Mouse (Mus musculus) stomach, embryonic 16.5 days (tissue): ENCODE measurements around the gene Smarca4. TPM values are rescaled to one million over a fixed set of nuclear protein-coding genes. Genes with fewer than 3 reads are reported as not detected.

Experiments
- ATAC-seq: fragments of 200-750 bp; cut with Nextera tagmentation; 2 replicates; pipeline ENCODE4 v1.8.0; 2017; ENCODE audit warnings: moderate number of reproducible peaks, moderate TSS enrichment; ENCODE audit not compliant: insufficient read depth, low FRiP score
- H3K27ac ChIP-seq: fragments of 300-500 bp; sonication (generic); 2 replicates; pipeline ENCODE4 v1.5.1; 2014; ENCODE audit warnings: low read length
- H3K27me3 ChIP-seq: fragments of 300-500 bp; sonication (generic); 2 replicates; pipeline ENCODE4 v1.6.1; 2014; ENCODE audit warnings: low read length, control low read depth, mixed read lengths; ENCODE audit not compliant: control insufficient read depth, insufficient read depth
- H3K36me3 ChIP-seq: fragments of 300-500 bp; sonication (generic); 2 replicates; pipeline ENCODE4 v1.6.1; 2014; ENCODE audit warnings: low read length; ENCODE audit not compliant: control insufficient read depth, insufficient read depth
- H3K4me1 ChIP-seq: fragments of 300-500 bp; sonication (generic); 2 replicates; pipeline ENCODE4 v1.6.1; 2014; ENCODE audit warnings: low read length, control low read depth, mixed read lengths; ENCODE audit not compliant: control insufficient read depth, insufficient read depth
- H3K4me2 ChIP-seq: fragments of 300-500 bp; sonication (generic); 2 replicates; pipeline ENCODE4 v1.6.1; 2014; ENCODE audit warnings: low read depth, low read length, mixed read lengths
- H3K4me3 ChIP-seq: fragments of 300-500 bp; sonication (generic); replicated peaks from 2 replicates; pipeline ENCODE4 v1.5.1; 2014; ENCODE audit warnings: mild to moderate bottlenecking, low read length
- H3K9ac ChIP-seq: fragments of 300-500 bp; sonication (generic); 2 replicates; pipeline ENCODE4 v1.6.1; 2014; ENCODE audit warnings: low read length
- H3K9me3 ChIP-seq: fragments of 300-500 bp; sonication (generic); replicated peaks from 2 replicates; pipeline ENCODE4 v1.6.1; 2016; ENCODE audit warnings: low read length, control low read depth; ENCODE audit not compliant: control insufficient read depth
- WGBS: fragments of 180-500 bp; shearing (Covaris S2); extraction: QIAGEN DNeasy Blood & Tissue Kit; methylation state at CpG from one replicate; pipeline ENCODE4 v1.1.7; 2014; 5-methylcytosine and 5-hydroxymethylcytosine counted together
- polyA plus RNA-seq: library from polyadenylated mRNA; unstranded; fragments of >200 nt; fragmentation: Nextera tagmentation; extraction: Ambion mirVana; gene quantifications from 2 replicates; pipeline ENCODE4 v1.2.1, GENCODE M21; 2015

Gene Smarca4
- polyA plus RNA-seq, 1 experiment from 2014 or later, result 63.2 TPM

DNA sequence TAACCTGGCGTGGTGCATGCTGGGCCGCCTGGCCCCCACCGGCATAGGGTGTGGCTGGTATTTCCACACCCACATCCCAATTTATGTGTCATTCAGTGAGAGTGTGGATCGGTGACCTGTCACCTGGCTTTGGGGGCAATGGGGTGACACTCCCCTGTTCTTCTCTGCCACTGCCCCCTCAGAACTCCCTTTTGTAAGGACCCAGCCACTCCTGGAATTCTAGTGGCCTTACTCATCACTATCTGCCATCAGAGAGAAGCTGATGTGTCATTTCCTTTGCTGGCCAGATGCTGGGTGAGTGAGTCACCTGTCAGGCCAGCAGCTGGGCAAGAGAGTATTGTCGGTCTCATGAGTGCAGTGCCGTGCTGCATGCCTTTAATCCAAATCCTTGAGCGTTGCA lies 113.3 kb downstream of the Smarca4 start:
- Histone ChIP-seq H3K9me3 (no peaks in the 10 kb centered on the region), H3K4me2 (no peak overlapping the region), H3K27ac (peak overlapping the region; percentile 64), H3K27me3 (no peaks in the 10 kb centered on the region), H3K4me3 (no peak overlapping the region), H3K4me1 (peaks cover 37% of the 10 kb centered on the region), H3K9ac (no peak overlapping the region), H3K36me3 (peaks cover 20% of the 10 kb centered on the region)
- 70% methylated on average over 7 of the region's 7 CpGs for WGBS
- no peak for ATAC-seq

DNA sequence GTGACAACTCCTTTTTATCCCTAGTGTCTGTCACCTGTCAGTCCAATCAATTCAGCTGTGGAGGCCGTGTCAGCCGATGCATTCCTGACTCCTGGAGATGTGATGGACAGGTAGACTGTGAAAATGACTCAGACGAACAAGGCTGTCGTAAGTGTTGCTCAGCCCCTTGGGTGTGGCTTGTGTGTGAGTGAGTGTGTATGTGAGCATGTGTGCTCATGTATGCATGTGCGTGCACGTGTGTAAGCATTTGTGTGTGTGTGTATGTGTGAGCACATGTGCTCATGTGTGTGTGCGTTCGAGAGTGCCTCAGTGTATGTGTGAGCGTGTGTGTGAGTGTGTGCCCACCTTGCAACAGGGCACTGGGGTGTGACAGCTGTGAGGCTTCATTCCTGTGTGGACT lies 116.3 kb downstream of the Smarca4 start:
- Histone ChIP-seq H3K4me3 (no peak overlapping the region), H3K27me3 (no peaks in the 10 kb centered on the region), H3K27ac (no peak overlapping the region), H3K36me3 (peaks cover 42% of the 10 kb centered on the region), H3K9me3 (no peaks in the 10 kb centered on the region), H3K4me2 (no peak overlapping the region), H3K4me1 (peaks cover 18% of the 10 kb centered on the region), H3K9ac (no peak overlapping the region)
- no peak for ATAC-seq
- 91% methylated on average over 9 of the region's 9 CpGs for WGBS

DNA sequence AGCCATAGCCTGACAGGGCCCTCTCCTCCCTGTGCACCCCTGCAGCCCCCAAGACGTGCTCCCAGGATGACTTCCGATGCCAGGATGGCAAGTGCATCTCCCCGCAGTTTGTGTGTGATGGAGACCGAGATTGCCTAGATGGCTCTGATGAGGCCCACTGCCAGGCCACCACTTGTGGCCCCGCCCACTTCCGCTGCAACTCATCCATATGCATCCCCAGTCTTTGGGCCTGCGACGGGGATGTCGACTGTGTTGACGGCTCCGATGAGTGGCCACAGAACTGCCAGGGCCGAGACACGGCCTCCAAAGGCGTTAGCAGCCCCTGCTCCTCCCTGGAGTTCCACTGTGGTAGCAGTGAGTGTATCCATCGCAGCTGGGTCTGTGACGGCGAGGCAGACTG lies 117.5 kb downstream of the Smarca4 start:
- Histone ChIP-seq H3K4me2 (no peak overlapping the region), H3K27me3 (no peaks in the 10 kb centered on the region), H3K9ac (no peak overlapping the region), H3K4me1 (peaks cover 12% of the 10 kb centered on the region), H3K36me3 (peaks cover 52% of the 10 kb centered on the region), H3K4me3 (no peak overlapping the region), H3K9me3 (no peaks in the 10 kb centered on the region), H3K27ac (no peak overlapping the region)
- 93% methylated on average over 17 of the region's 17 CpGs for WGBS
- ATAC-seq, result no peak

DNA sequence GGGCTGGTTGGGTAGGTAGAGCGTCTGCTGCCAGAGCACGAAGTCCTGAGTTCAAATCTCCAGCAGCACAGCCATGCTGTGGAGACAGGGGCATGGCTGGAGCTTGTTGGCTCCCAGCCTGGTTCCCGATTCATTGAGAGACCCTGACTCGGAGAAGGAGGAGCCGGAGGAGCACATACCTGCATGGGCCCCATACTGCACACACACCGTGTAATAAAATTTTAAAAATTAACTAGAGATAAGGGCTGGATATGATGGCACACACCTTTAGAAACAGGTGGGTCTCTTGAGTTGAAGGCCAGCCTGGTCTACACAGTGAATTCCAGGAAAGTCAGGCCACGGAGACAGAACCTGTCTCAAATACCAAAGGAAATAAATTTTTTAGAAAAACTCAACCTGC lies 118.0 kb downstream of the Smarca4 start:
- Histone ChIP-seq H3K27ac (no peak overlapping the region), H3K9me3 (no peaks in the 10 kb centered on the region), H3K27me3 (no peaks in the 10 kb centered on the region), H3K4me3 (no peak overlapping the region), H3K9ac (no peak overlapping the region), H3K4me1 (peaks cover 8% of the 10 kb centered on the region), H3K36me3 (peaks cover 57% of the 10 kb centered on the region), H3K4me2 (no peak overlapping the region)
- ATAC-seq, result no peak
- 84% methylated on average over 7 of the region's 7 CpGs for WGBS

DNA sequence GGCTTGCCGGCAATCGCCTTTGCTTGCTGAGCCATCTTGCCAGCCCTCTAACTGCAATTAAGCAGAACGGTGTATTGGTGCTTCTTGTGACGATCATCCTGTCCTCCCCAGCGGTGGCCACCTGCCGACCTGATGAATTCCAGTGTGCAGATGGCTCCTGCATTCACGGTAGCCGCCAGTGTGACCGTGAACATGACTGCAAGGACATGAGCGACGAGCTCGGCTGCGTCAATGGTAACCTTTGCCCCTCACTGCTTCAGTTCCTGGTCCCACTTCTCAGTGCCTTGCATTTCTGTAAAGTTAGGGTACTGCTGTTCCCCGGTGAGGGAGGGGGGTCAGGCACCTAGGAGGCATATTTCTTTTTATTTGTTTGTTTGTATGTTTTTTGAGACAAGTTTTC lies 119.2 kb downstream of the Smarca4 start:
- 91% methylated on average over 14 of the region's 14 CpGs for WGBS

DNA sequence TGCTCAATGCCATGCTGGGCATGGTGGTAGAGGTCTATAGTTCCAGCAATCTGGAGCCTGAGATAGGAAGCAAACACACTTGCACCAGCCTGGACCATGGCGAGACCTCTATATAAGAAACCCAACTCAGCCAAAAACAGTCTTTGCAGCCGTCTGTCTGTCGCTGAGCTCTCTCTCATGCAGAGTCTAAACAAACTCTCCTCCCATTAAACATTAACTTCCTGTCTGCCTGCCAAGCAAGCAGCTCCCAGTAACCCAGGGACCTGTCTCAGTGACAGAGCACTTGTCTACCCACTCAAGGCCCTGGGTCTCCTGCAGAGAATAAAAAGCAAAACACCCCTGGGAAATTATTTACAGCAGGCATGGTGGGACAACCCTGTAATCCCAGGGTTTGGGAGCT lies 120.6 kb downstream of the Smarca4 start:
- H3K4me2 ChIP-seq, result no peak overlapping the region
- ATAC-seq, result no peak; the same call in 1 of the 2 replicates
- no peak overlapping the region for H3K9ac ChIP-seq
- no peak overlapping the region for H3K27ac ChIP-seq
- no peaks in the 10 kb centered on the region for H3K9me3 ChIP-seq
- H3K4me1 ChIP-seq, result no peaks in the 10 kb centered on the region; the same call in 1 of the 2 replicates
- H3K27me3 ChIP-seq, result no peaks in the 10 kb centered on the region
- 24% methylated on average over 3 of the region's 3 CpGs for whole genome bisulfite sequencing
- H3K36me3 ChIP-seq, result peaks cover 75% of the 10 kb centered on the region
- no peak overlapping the region for H3K4me3 ChIP-seq

More for the DNA sequence above, 119.2 kb downstream of the Smarca4 start:
- Histone ChIP-seq H3K4me1 (no peaks in the 10 kb centered on the region; the same call in 1 of the 2 replicates), H3K9ac (no peak overlapping the region), H3K27me3 (no peaks in the 10 kb centered on the region), H3K9me3 (no peaks in the 10 kb centered on the region), H3K27ac (no peak overlapping the region), H3K4me2 (no peak overlapping the region), H3K4me3 (no peak overlapping the region), H3K36me3 (peaks cover 68% of the 10 kb centered on the region)
- ATAC-seq, result no peak

DNA sequence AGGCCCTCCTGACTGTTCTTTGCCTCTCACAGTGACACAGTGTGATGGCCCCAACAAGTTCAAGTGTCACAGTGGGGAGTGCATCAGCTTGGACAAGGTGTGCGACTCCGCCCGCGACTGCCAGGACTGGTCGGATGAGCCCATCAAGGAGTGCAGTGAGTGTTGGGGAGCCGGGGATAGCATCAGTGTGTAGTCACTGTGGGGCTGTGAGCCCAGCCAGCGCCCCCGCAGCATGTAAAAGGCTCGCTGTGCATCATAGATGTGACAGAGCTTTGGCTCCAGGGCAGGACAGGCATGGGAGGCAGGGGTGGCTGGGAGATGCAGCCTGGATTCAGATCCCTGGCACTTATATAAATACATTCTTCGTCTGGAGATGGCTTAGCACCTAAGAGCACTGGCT lies 121.2 kb downstream of the Smarca4 start:
- Histone ChIP-seq H3K4me1 (no peaks in the 10 kb centered on the region; the same call in 1 of the 2 replicates), H3K27me3 (no peaks in the 10 kb centered on the region), H3K27ac (no peak overlapping the region)

DNA sequence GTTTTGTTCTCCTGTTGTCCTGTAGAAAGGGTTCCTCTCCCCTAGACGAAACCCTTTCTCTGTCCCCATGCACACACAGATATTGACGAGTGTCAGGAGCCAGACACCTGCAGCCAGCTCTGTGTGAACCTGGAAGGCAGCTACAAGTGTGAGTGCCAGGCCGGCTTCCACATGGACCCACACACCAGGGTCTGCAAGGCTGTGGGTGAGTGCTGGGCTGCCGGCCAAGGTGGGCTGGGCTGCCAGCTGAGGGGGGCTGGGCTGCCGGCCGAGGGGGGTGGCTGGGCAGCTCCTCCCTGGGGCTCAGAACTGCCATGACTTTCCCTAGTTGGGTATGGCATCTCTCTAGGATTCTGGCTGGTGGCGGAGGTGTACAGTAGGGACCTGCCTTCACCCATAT lies 122.8 kb downstream of the Smarca4 start:
- H3K36me3 ChIP-seq, result peaks cover 70% of the 10 kb centered on the region
- H3K4me3 ChIP-seq, result no peak overlapping the region
- no peaks in the 10 kb centered on the region for H3K9me3 ChIP-seq
- H3K4me1 ChIP-seq, result no peaks in the 10 kb centered on the region; the same call in 1 of the 2 replicates
- H3K27me3 ChIP-seq, result no peaks in the 10 kb centered on the region
- WGBS, result 80% methylated on average over 7 of the region's 7 CpGs
- no peak overlapping the region for H3K4me2 ChIP-seq
- ATAC-seq, result no peak
- no peak overlapping the region for H3K27ac ChIP-seq
- no peak overlapping the region for H3K9ac ChIP-seq

More for the DNA sequence above, 121.2 kb downstream of the Smarca4 start:
- H3K9ac ChIP-seq, result no peak overlapping the region
- peaks cover 79% of the 10 kb centered on the region for H3K36me3 ChIP-seq
- H3K4me3 ChIP-seq, result no peak overlapping the region
- no peak overlapping the region for H3K4me2 ChIP-seq
- no peak for ATAC-seq
- no peaks in the 10 kb centered on the region for H3K9me3 ChIP-seq
- 85% methylated on average over 10 of the region's 10 CpGs for WGBS

DNA sequence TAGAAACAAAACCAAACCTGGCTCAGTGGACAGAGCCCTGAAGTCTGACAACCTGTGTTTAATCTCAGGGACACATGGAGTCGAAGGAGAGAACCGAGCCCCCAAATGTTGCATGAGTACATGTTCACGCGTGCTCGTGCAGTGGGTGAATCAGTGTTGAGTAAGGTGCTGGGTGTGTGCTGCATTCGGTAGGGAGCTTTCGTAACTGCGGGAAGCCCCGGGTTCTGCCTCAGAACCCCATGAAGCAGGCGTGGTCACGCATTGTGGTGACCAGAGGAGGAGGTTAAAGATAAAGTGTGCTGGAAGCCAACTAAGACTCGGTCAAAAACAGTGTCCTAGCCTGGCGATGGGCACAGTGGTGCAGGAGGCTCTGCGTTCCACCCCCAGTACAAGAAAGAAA lies 124.5 kb downstream of the Smarca4 start:
- H3K9me3 ChIP-seq, result no peaks in the 10 kb centered on the region
- no peak overlapping the region for H3K9ac ChIP-seq
- H3K27me3 ChIP-seq, result no peaks in the 10 kb centered on the region
- H3K4me3 ChIP-seq, result no peak overlapping the region
- WGBS, result 89% methylated on average over 14 of the region's 14 CpGs
- H3K4me2 ChIP-seq, result no peak overlapping the region
- no peaks in the 10 kb centered on the region; the same call in 1 of the 2 replicates for H3K4me1 ChIP-seq
- no peak for ATAC-seq
- peaks cover 62% of the 10 kb centered on the region for H3K36me3 ChIP-seq
- H3K27ac ChIP-seq, result no peak overlapping the region

DNA sequence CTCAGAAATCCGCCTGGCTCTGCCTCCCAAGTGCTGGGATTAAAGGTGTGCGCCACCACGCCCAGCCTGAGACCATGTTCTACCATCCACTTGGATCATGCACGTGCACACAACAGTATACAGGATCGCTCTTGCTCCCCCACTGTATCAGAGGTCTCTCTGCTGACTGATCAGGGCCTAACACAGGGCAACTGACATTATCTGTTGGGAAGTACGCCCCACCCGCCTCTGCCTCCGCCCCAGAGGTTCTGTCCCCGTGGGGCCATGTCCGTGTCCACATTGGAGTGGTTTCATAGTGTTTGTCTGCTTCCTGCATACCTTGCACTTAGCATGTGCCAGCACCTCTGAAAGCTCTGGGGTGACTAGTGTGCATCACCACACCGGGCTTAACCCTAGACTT lies 125.5 kb downstream of the Smarca4 start:
- Histone ChIP-seq H3K27ac (peak overlapping the region; percentile 6; the same call in 1 of the 2 replicates), H3K9me3 (no peaks in the 10 kb centered on the region), H3K4me3 (no peak overlapping the region), H3K9ac (no peak overlapping the region), H3K36me3 (peaks cover 68% of the 10 kb centered on the region), H3K4me1 (no peaks in the 10 kb centered on the region; the same call in 1 of the 2 replicates), H3K27me3 (no peaks in the 10 kb centered on the region), H3K4me2 (no peak overlapping the region)
- ATAC-seq, result no peak
- 87% methylated on average over 11 of the region's 11 CpGs for WGBS
